Mouse (Mus musculus): Measurements from ENCODE around the gene Bbs7. TPM values are rescaled to one million over a fixed set of nuclear protein-coding genes. Genes with fewer than 3 reads are reported as not detected.
A peak's percentile ranks its signal among the peaks of the same experiment; 100 is the strongest.
"Not testable (repeated sequence)": the region's sequence is repeated elsewhere in the genome, so short reads cannot be mapped to it uniquely, and the experiment has no call there.

Bbs7 gene
- polyA plus RNA-seq (2014; fragmentation: Nextera tagmentation; extraction: Ambion mirVana): 10.4 and 13.5 TPM in 2 replicates

DNA sequence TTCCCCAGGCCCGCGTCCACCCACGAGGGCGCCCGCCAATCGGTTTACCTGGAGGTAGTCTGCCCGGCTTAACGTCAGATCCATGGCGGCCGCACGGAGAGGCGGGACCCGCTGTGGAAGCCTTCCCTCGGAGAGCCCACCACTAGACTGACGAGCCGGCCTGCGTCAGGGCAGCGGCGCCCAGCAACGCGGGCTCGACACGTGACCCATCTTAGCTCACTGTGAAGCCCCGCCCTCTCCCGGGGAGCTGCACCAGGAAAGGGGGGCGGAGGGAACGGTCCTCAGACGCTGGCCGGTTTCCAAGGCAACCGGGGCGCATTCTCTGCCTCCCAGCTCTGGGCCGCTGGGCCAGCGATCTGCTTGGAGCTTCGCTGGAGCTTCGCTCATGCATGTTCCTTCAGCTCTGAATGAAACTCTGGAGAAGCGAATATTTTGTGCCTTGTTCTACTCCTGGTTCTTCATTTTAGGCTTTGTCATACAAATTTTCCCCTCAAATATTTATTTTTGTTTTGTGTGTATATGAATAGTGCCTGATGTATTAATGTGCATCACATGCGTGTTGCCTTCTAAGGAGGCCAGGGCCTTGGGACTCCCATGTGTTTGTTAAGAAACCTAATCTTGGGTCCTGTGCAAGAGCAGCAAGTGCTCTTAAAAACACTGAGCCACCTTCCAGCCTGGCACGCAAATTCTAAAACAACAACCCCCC lies at the start of gene Bbs7:
TSS of gene Bbs7 (minus strand) at position 276 of the 706 bp plus-strand sequence.
- Histone ChIP-seq H3K27me3 (replicated peaks; ENCODE audit: control insufficient read depth, insufficient read depth, low read length) (no peaks in the 10 kb centered on the region), H3K27ac (ENCODE audit: low read depth) (no peak within 1 kb of the TSS), H3K4me2 (ENCODE audit: low read length) (peak within 1 kb of the TSS; percentile 75), H3K36me3 (ENCODE audit: control insufficient read depth, insufficient read depth, low read length) (no peaks in the 10 kb centered on the region), H3K4me3 (ENCODE audit: low read depth, low read length) (peak within 1 kb of the TSS; percentile 65), H3K9me3 (ENCODE audit: control insufficient read depth, low read length) (no peaks in the 10 kb centered on the region), H3K4me1 (replicated peaks; ENCODE audit: control insufficient read depth, insufficient read depth, low read length) (0 out of 2 replicates have a peak, but pooled peaks cover 3% of the 10 kb centered on the region), H3K9ac (ENCODE audit: low read length) (peak within 1 kb of the TSS; percentile 68)
- WGBS: 5% methylated on average over 38 of the region's 38 CpGs
- peak; percentile 100 for ATAC-seq (replicated peaks; ENCODE audit: low FRiP score, low TSS enrichment, low read depth)
- peak; percentile 95 for DNase-seq (ENCODE audit: low spot score)

DNA sequence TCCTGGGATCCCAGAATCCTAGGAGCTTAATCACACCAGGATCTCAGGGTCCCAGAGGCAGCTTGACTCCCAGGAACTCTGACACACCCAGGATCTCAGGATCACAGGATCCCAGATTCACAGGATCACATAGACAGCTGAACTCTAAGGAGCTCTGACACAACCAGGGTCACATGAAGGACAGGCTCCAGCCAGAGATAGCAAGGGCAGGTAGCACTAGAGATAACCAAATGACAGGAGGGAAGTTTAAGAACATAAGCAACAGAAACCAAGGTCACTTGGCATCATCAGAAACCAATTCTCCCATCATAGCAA lies 31.9 kb upstream of the Bbs7 start:
- not testable (repeated sequence) for H3K36me3 ChIP-seq (ENCODE audit: control insufficient read depth, insufficient read depth, low read length); H3K4me3 ChIP-seq (ENCODE audit: low read depth, low read length); H3K27me3 ChIP-seq (replicated peaks; ENCODE audit: control insufficient read depth, insufficient read depth, low read length); H3K9me3 ChIP-seq (ENCODE audit: control insufficient read depth, low read length); H3K4me2 ChIP-seq (ENCODE audit: low read length); H3K9ac ChIP-seq (ENCODE audit: low read length); ATAC-seq (replicated peaks; ENCODE audit: low FRiP score, low TSS enrichment, low read depth); H3K27ac ChIP-seq (ENCODE audit: low read depth); H3K4me1 ChIP-seq (replicated peaks; ENCODE audit: control insufficient read depth, insufficient read depth, low read length); DNase-seq (ENCODE audit: low spot score)

DNA sequence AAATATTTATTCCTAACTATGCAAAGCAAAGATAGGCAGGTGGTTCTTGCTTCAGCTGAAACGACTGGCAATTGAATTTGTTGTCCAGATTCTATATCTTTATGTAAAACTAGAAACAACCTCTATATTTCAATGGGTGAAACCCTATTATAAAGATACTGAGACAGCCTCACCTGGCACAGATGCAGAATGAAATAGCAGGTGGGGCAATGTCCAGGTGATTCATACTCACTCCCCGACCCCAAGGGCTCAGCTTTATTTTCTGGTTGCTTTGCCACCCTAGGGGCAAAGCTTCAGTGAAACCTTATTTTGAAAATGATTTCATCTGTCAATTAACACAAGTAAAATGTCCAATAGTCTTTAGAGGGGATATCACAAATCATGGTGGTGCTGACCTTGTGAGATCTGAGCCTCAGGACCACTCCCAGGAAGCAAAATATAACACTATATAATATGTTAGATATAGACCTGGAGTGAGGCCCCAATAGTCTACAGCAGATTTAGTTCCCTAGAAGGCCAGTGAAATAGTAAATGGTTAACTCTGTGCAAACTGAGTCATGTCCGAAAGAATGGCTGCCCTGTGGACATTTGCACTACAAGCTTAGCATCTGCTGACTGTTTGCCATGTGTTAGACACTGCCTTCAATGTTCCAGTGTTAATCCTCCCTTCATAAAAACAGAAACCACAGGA lies 31.4 kb upstream of the Bbs7 start:
- no peak overlapping the region for H3K9ac ChIP-seq (ENCODE audit: low read length)
- H3K4me3 ChIP-seq (ENCODE audit: low read depth, low read length): no peak overlapping the region
- no peaks in the 10 kb centered on the region for H3K4me1 ChIP-seq (replicated peaks; ENCODE audit: control insufficient read depth, insufficient read depth, low read length)
- H3K4me2 ChIP-seq (ENCODE audit: low read length): no peak overlapping the region
- H3K9me3 ChIP-seq (ENCODE audit: control insufficient read depth, low read length): no peaks in the 10 kb centered on the region
- H3K36me3 ChIP-seq (ENCODE audit: control insufficient read depth, insufficient read depth, low read length): no peaks in the 10 kb centered on the region
- H3K27ac ChIP-seq (ENCODE audit: low read depth): no peak overlapping the region
- WGBS: 62% methylated on average over 3 of the region's 3 CpGs
- DNase-seq (ENCODE audit: low spot score) (no peak), ATAC-seq (replicated peaks; ENCODE audit: low FRiP score, low TSS enrichment, low read depth) (no peak; the same call in 1 of the 2 replicates)
- no peaks in the 10 kb centered on the region for H3K27me3 ChIP-seq (replicated peaks; ENCODE audit: control insufficient read depth, insufficient read depth, low read length)

DNA sequence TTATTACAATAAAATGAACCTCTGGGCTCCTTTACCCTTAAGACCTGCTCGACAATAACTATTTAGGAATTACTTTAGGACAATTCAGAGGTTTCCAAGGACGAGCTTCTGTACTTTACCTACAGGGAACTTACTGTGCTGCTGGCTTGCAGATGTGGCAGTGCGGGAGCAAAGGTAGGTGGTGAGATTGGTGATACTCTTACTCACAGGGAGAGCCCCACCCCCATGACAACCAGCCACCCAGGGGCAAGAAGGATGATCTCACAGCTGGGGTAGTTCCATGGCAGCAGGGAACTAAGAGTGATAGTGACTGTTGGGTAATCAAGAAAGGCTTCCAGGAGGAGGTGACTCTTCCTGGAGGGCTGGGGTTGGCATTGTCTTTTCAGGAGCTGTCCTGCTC lies 30.1 kb upstream of the Bbs7 start:
- no peak for ATAC-seq (replicated peaks; ENCODE audit: low FRiP score, low TSS enrichment, low read depth)
- no peak overlapping the region for H3K4me2 ChIP-seq (ENCODE audit: low read length)
- no peaks in the 10 kb centered on the region for H3K9me3 ChIP-seq (ENCODE audit: control insufficient read depth, low read length)
- DNase-seq (ENCODE audit: low spot score): no peak
- H3K4me3 ChIP-seq (ENCODE audit: low read depth, low read length): no peak overlapping the region
- H3K27me3 ChIP-seq (replicated peaks; ENCODE audit: control insufficient read depth, insufficient read depth, low read length): no peaks in the 10 kb centered on the region
- H3K9ac ChIP-seq (ENCODE audit: low read length): no peak overlapping the region
- H3K36me3 ChIP-seq (ENCODE audit: control insufficient read depth, insufficient read depth, low read length): no peaks in the 10 kb centered on the region
- H3K27ac ChIP-seq (ENCODE audit: low read depth): no peak overlapping the region
- no peaks in the 10 kb centered on the region for H3K4me1 ChIP-seq (replicated peaks; ENCODE audit: control insufficient read depth, insufficient read depth, low read length)
- WGBS: 94% methylated on average over 3 of the region's 3 CpGs

DNA sequence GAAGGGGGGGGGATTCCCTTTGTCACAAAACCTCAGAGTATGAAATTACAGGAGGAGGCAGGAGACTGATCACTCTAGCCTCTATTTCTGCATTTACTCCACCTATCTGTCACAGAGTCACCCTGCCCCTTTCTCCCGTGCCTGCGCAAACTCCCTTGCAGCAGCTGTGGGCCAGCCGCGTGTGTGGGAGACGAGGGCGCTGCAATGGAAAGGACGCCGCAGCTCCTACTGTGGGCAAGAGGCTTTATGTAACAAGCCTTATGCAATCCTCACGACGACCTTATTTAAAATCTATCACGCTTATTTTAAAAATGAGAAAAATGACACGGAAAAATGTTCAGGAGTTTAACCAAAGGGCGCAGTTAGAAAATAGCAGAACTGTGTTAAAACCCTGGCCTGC lies 29.5 kb upstream of the Bbs7 start:
- no peak for DNase-seq (ENCODE audit: low spot score)
- no peak overlapping the region for H3K9ac ChIP-seq (ENCODE audit: low read length)
- no peaks in the 10 kb centered on the region for H3K9me3 ChIP-seq (ENCODE audit: control insufficient read depth, low read length)
- no peaks in the 10 kb centered on the region for H3K4me1 ChIP-seq (replicated peaks; ENCODE audit: control insufficient read depth, insufficient read depth, low read length)
- 69% methylated on average over 13 of the region's 13 CpGs for WGBS
- no peak overlapping the region for H3K27ac ChIP-seq (ENCODE audit: low read depth)
- H3K27me3 ChIP-seq (replicated peaks; ENCODE audit: control insufficient read depth, insufficient read depth, low read length): no peaks in the 10 kb centered on the region
- H3K4me2 ChIP-seq (ENCODE audit: low read length): no peak overlapping the region
- H3K36me3 ChIP-seq (ENCODE audit: control insufficient read depth, insufficient read depth, low read length): no peaks in the 10 kb centered on the region
- no peak overlapping the region for H3K4me3 ChIP-seq (ENCODE audit: low read depth, low read length)
- no peak for ATAC-seq (replicated peaks; ENCODE audit: low FRiP score, low TSS enrichment, low read depth)

DNA sequence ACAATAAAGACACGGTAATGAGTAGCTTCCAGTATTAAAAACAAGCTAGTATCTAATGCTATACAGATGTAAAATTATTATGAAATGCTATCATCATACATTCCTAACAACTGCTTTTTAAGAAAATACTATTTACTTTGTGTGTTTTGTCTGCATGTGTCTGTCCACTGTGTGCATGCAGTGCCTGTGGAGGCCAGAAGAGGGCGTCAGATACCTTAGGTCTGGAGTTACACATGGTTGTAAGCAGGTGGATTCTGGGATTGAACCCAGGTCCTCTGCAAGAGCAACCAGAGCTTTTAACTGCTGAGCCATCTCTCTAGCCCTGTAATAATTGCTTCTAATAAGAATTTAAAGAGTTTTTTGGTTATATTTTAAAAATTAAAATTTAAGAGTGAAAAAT lies 27.5 kb upstream of the Bbs7 start:
- Histone ChIP-seq H3K27ac (ENCODE audit: low read depth) (no peak overlapping the region), H3K4me3 (ENCODE audit: low read depth, low read length) (no peak overlapping the region), H3K4me2 (ENCODE audit: low read length) (no peak overlapping the region), H3K4me1 (replicated peaks; ENCODE audit: control insufficient read depth, insufficient read depth, low read length) (no peaks in the 10 kb centered on the region), H3K36me3 (ENCODE audit: control insufficient read depth, insufficient read depth, low read length) (no peaks in the 10 kb centered on the region), H3K9me3 (ENCODE audit: control insufficient read depth, low read length) (no peaks in the 10 kb centered on the region), H3K9ac (ENCODE audit: low read length) (no peak overlapping the region), H3K27me3 (replicated peaks; ENCODE audit: control insufficient read depth, insufficient read depth, low read length) (no peaks in the 10 kb centered on the region)
- WGBS: 56% methylated on average over 2 of the region's 2 CpGs
- ATAC-seq (replicated peaks; ENCODE audit: low FRiP score, low TSS enrichment, low read depth) (no peak), DNase-seq (ENCODE audit: low spot score) (no peak)

DNA sequence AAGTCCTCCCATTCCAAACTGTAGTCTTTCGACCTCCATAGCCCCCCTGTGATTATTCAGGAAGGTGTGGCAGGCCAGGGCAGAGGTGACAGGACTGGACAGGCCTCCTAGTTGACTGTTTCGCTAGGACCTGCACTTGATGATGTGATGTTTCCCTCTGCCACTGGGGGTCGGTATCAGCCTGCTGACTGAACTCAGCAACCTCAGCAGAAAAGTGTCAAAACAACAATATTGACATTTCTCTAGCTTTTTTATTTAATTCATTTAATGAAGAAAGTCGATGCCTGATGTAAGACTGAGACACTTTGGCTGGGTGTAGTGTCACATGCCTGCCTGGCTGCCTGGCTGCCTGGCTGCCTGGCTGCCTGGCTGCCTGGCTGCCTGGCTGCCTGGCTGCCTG lies 22.2 kb upstream of the Bbs7 start:
- no peak for ATAC-seq (replicated peaks; ENCODE audit: low FRiP score, low TSS enrichment, low read depth)
- H3K27ac ChIP-seq (ENCODE audit: low read depth): no peak overlapping the region
- WGBS: 14% methylated on average over 4 of the region's 4 CpGs

DNA sequence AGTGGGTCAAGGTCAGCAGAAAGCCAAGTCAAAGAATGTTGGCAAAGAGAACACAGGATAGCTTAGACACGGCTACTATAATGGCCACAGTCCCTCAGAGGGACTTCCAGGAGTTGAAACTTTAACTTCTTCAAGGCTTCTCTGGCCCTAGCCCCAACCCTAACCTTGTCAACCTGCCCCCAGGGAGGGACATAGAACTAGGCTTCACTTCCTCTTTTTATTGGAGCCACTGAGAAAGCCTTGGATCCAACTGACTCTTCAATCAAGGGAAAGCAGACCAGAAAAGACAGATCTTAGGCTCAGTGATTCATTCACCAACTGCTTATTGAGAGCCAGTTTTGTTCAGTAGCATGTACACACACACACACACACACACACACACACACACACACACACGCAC lies 13.5 kb upstream of the Bbs7 start:
- H3K4me3 ChIP-seq (ENCODE audit: low read depth, low read length): no peak overlapping the region
- no peak overlapping the region for H3K27ac ChIP-seq (ENCODE audit: low read depth)
- no peak overlapping the region for H3K9ac ChIP-seq (ENCODE audit: low read length)
- DNase-seq (ENCODE audit: low spot score) (no peak), ATAC-seq (replicated peaks; ENCODE audit: low FRiP score, low TSS enrichment, low read depth) (no peak)
- no peaks in the 10 kb centered on the region for H3K9me3 ChIP-seq (ENCODE audit: control insufficient read depth, low read length)
- 63% methylated on average over 2 of the region's 2 CpGs for WGBS
- no peaks in the 10 kb centered on the region for H3K27me3 ChIP-seq (replicated peaks; ENCODE audit: control insufficient read depth, insufficient read depth, low read length)
- H3K4me2 ChIP-seq (ENCODE audit: low read length): no peak overlapping the region
- no peaks in the 10 kb centered on the region for H3K36me3 ChIP-seq (ENCODE audit: control insufficient read depth, insufficient read depth, low read length)
- H3K4me1 ChIP-seq (replicated peaks; ENCODE audit: control insufficient read depth, insufficient read depth, low read length): no peaks in the 10 kb centered on the region

More for the DNA sequence above, 22.2 kb upstream of the Bbs7 start:
- H3K4me1 ChIP-seq (replicated peaks; ENCODE audit: control insufficient read depth, insufficient read depth, low read length): no peaks in the 10 kb centered on the region
- H3K36me3 ChIP-seq (ENCODE audit: control insufficient read depth, insufficient read depth, low read length): no peaks in the 10 kb centered on the region
- no peaks in the 10 kb centered on the region for H3K9me3 ChIP-seq (ENCODE audit: control insufficient read depth, low read length)
- no peak overlapping the region for H3K9ac ChIP-seq (ENCODE audit: low read length)
- H3K27me3 ChIP-seq (replicated peaks; ENCODE audit: control insufficient read depth, insufficient read depth, low read length): no peaks in the 10 kb centered on the region
- H3K4me3 ChIP-seq (ENCODE audit: low read depth, low read length): no peak overlapping the region
- DNase-seq (ENCODE audit: low spot score): peak; percentile 54
- H3K4me2 ChIP-seq (ENCODE audit: low read length): no peak overlapping the region

DNA sequence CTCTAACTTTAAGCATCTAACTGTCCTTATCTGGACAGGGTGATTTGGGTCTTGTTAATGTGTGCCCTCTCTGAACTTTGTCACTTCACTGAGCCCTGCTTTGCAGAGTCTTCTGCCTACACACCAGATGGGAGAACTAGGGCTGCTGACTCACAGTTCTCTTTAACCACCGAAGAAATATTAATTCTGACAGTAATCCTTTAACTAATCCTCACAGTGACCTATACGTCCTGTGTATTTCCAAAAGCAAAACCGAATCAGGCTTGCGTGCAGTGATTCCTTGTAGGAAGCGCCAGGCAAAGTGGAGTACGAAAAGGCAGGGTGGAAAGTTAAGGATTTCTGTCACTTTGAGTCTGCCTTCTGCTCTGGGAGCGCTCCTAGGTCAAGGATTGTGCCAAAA lies 4.9 kb upstream of the Bbs7 start:
- no peak overlapping the region for H3K27ac ChIP-seq (ENCODE audit: low read depth)
- WGBS: 64% methylated on average over 7 of the region's 7 CpGs
- H3K27me3 ChIP-seq (replicated peaks; ENCODE audit: control insufficient read depth, insufficient read depth, low read length): no peaks in the 10 kb centered on the region
- H3K9ac ChIP-seq (ENCODE audit: low read length): no peak overlapping the region
- H3K4me2 ChIP-seq (ENCODE audit: low read length): no peak overlapping the region
- H3K4me1 ChIP-seq (replicated peaks; ENCODE audit: control insufficient read depth, insufficient read depth, low read length): no peaks in the 10 kb centered on the region
- ATAC-seq (replicated peaks; ENCODE audit: low FRiP score, low TSS enrichment, low read depth) (no peak), DNase-seq (ENCODE audit: low spot score) (no peak)
- H3K9me3 ChIP-seq (ENCODE audit: control insufficient read depth, low read length): no peaks in the 10 kb centered on the region
- no peaks in the 10 kb centered on the region for H3K36me3 ChIP-seq (ENCODE audit: control insufficient read depth, insufficient read depth, low read length)
- H3K4me3 ChIP-seq (ENCODE audit: low read depth, low read length): no peak overlapping the region

All from intestine, embryonic 14.5 days (tissue).